Mouse (Mus musculus): ENCODE data around the gene Kcnj12. TPM values are rescaled to one million over a fixed set of nuclear protein-coding genes. Genes with fewer than 3 reads are reported as not detected.

The Kcnj12 gene
- polyA plus RNA-seq, 1 experiment from 2014 or later, result 0.28 TPM

DNA sequence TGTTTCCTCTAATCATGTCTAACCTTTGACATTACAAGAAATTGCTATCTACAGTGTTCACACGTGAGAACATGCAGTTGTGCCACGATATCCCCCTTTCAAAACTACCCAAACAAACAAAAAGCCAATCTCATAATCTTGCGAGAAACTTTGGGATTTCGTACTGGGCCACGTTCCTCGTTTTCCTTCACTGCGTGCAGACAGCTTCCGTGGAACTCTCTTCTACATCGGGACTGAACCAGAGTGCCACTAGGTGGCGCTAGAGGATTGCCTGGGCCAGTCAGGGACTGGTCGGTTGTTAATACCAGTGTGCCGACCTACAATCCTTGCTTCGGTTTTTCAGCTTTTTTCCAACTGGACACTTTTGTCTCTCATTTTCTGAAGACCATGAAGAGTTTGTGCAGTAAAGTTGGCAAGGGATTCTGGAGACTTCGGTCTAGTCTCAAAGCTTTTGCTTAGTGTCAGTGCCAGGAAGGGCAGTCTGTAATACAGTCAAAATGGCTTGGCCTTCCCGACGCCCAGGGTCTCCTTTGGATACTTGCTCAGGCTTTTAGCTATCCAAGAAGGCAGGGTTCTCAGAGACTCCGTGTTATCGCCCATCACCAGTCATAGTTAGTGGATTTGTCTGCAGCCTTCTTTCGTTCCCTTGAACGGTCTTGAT, 82.0 kb downstream of the Kcnj12 start:
- H3K4me2 ChIP-seq, result peak overlapping the region; percentile 1; the same call in 1 of the 2 replicates
- no peak overlapping the region for H3K4me3 ChIP-seq
- WGBS, result 17% methylated on average over 20 of the region's 20 CpGs
- peaks cover 7% of the 10 kb centered on the region; the same call in 1 of the 2 replicates for H3K4me1 ChIP-seq
- no peak overlapping the region for H3K27ac ChIP-seq
- H3K27me3 ChIP-seq, result peaks cover 5% of the 10 kb centered on the region; the same call in 1 of the 2 replicates
- ATAC-seq, result peak; percentile 92
- no peaks in the 10 kb centered on the region for H3K9me3 ChIP-seq (replicated peaks)
- no peaks in the 10 kb centered on the region for H3K36me3 ChIP-seq (ENCODE audit: poor library complexity, severe bottlenecking)
- H3K9ac ChIP-seq, result no peak overlapping the region

DNA sequence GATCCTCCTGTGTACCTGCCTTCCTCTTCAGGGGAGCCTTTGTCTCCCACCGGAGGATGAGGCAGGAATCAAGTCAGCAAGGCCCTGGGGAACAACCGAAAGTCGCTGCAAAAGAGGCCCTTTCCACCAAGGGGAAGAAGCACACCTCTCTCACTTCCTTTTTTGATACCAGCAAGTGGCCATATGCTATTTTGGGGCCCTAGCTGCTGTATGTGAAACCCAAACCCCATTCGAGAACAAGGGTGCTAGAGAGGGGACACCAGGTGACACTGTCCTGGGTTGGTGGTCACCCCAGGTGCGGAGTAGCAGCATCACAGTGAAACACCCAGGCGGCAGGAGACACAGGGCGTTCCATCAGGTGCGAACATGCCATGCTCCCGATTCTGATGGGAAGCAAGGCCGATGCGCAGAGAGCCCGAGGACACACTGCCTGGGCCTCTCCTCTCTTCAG, 86.6 kb downstream of the Kcnj12 start:
- ATAC-seq, result no peak
- H3K4me3 ChIP-seq, result no peak overlapping the region
- 92% methylated on average over 12 of the region's 12 CpGs for WGBS
- no peaks in the 10 kb centered on the region for H3K9me3 ChIP-seq (replicated peaks)
- no peak overlapping the region for H3K9ac ChIP-seq
- no peak overlapping the region for H3K27ac ChIP-seq
- H3K4me1 ChIP-seq, result 0 out of 2 replicates have a peak, but pooled peaks cover 3% of the 10 kb centered on the region
- H3K27me3 ChIP-seq, result peaks cover under 1% of the 10 kb centered on the region; the same call in 1 of the 2 replicates
- H3K4me2 ChIP-seq, result no peak overlapping the region
- H3K36me3 ChIP-seq (ENCODE audit: poor library complexity, severe bottlenecking), result no peaks in the 10 kb centered on the region

DNA sequence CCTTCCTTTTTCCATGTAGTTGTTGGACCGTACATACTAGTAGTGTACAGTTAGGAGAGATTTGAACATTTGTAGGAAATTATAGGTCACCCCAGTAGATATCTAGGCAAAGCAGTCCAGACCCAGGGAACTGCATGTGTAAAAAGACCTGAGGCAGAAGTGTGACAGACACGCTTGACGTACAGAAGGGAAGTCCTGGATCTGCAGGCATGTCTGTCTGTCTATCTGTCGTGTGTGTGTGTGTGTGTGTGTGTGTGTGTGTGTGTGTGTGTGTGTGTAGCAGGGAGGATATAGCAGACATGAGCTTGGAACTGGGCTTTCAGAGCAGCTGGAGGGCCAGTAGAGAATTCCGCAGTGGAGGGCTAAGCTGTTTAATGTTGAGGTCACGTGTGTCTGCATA, 87.3 kb downstream of the Kcnj12 start:
- Histone ChIP-seq H3K4me3 (no peak overlapping the region), H3K27ac (no peak overlapping the region), H3K9me3 (replicated peaks) (no peaks in the 10 kb centered on the region), H3K36me3 (ENCODE audit: poor library complexity, severe bottlenecking) (no peaks in the 10 kb centered on the region), H3K27me3 (no peaks in the 10 kb centered on the region), H3K4me1 (no peaks in the 10 kb centered on the region), H3K4me2 (no peak overlapping the region), H3K9ac (no peak overlapping the region)
- no peak for ATAC-seq
- 86% methylated on average over 6 of the region's 6 CpGs for WGBS

DNA sequence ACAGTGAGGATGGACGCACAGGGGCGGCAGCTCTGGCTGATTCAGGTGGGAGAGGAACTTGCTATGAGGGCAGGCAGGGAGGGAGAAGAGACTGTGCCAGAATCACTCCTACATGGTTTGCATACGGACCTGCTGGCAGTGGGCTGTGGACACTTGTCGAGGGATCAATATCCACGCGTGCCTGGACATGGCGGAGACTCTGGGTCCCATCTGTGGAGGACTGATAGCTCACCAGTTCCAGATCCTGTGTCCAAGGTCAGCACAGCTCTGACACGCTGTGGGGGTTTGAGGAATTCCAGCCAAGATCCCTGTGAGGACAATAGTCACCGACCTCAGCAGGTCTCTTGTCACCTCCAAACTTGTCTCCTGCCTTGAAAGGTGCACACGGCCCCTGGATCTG, 87.7 kb downstream of the Kcnj12 start:
- no peak overlapping the region for H3K27ac ChIP-seq
- no peaks in the 10 kb centered on the region for H3K9me3 ChIP-seq (replicated peaks)
- no peak overlapping the region for H3K4me3 ChIP-seq
- ATAC-seq, result no peak
- H3K9ac ChIP-seq, result no peak overlapping the region
- H3K4me1 ChIP-seq, result no peaks in the 10 kb centered on the region
- no peaks in the 10 kb centered on the region for H3K27me3 ChIP-seq
- no peaks in the 10 kb centered on the region for H3K36me3 ChIP-seq (ENCODE audit: poor library complexity, severe bottlenecking)
- no peak overlapping the region for H3K4me2 ChIP-seq
- 87% methylated on average over 10 of the region's 10 CpGs for WGBS

DNA sequence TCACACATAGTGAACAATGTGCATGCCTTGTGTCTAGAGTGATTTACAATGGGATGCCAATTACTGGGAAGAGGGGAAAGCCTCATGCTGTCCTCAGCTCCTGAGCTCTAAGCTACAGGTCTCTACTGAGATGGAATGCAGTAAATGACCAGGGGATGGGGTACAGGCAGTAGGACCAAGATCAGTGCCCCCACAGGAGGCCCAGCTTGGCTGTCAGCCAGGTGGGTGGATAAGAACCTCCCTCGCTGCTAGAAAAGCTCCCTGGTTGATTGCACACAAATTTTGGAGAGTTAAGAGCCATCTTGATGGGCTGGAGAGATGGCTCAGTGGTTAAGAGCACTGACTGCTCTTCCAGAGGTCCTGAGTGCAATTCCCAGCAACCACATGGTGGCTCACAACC, 88.6 kb downstream of the Kcnj12 start:
- no peaks in the 10 kb centered on the region for H3K36me3 ChIP-seq (ENCODE audit: poor library complexity, severe bottlenecking)
- 56% methylated on average over 1 of the region's 1 CpGs for WGBS
- H3K4me1 ChIP-seq, result no peaks in the 10 kb centered on the region
- no peak overlapping the region for H3K4me3 ChIP-seq
- no peak for ATAC-seq
- H3K9ac ChIP-seq, result no peak overlapping the region
- H3K9me3 ChIP-seq (replicated peaks), result no peaks in the 10 kb centered on the region
- no peaks in the 10 kb centered on the region for H3K27me3 ChIP-seq
- no peak overlapping the region for H3K27ac ChIP-seq
- H3K4me2 ChIP-seq, result no peak overlapping the region

DNA sequence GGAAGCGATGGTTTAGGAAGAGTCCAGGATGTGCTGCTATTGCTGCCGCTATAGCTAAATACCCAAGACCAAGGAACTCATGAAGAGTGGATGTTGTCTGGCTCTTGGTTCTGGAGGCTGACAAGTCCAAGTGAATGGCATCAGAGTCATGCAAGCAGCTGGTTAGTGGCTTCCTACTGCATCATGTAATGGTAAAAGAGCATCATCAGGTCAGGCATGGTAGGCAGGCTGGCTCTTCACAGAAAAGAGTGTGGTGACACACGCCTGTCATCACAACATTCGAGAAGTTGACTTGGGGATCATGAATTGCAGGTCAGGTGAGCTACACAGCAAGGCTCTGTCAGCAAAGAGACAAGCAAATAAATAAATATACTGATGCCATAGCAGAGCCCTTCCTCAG, 89.1 kb downstream of the Kcnj12 start:
- Histone ChIP-seq H3K9me3 (replicated peaks) (no peaks in the 10 kb centered on the region), H3K4me3 (no peak overlapping the region), H3K27ac (no peak overlapping the region), H3K4me2 (no peak overlapping the region), H3K36me3 (ENCODE audit: poor library complexity, severe bottlenecking) (no peaks in the 10 kb centered on the region), H3K9ac (no peak overlapping the region), H3K27me3 (no peaks in the 10 kb centered on the region), H3K4me1 (no peaks in the 10 kb centered on the region)
- ATAC-seq, result no peak
- 89% methylated on average over 4 of the region's 4 CpGs for WGBS

DNA sequence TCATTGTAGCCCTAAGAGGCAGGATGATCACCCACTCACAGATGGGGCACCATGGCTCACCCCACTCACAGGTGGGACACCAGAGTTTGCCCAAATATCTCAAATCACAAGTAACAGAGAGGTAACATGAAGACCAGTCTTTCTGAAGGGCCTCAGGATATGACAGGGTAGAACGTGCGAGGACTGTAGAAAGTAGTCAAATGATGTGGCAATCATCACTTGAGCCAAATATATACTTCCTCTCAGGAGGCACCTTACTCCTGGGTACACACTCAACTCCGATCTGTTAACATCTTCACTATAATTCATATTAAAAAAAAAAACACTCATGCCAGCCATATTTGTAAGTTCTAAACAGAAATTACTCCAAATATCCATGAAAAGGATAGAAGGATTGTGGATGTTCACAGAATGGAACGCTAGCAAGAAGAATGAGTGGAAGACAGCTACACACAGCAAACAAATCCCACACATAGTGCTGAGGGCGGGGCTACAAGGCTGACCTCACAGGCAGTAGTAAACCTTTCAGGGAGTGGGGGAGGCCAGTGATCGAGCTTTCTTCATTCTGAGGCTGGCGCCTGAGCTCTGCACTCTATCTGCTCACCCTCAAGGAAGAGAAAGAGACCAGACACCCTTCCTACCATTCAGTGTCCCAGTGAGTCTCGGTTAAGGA, 90.1 kb downstream of the Kcnj12 start:
- Histone ChIP-seq H3K36me3 (ENCODE audit: poor library complexity, severe bottlenecking) (no peaks in the 10 kb centered on the region), H3K9me3 (replicated peaks) (no peaks in the 10 kb centered on the region), H3K4me3 (no peak overlapping the region), H3K27me3 (no peaks in the 10 kb centered on the region), H3K4me2 (no peak overlapping the region), H3K9ac (no peak overlapping the region), H3K27ac (no peak overlapping the region), H3K4me1 (no peaks in the 10 kb centered on the region)
- 87% methylated on average over 8 of the region's 8 CpGs for WGBS
- ATAC-seq, result no peak

DNA sequence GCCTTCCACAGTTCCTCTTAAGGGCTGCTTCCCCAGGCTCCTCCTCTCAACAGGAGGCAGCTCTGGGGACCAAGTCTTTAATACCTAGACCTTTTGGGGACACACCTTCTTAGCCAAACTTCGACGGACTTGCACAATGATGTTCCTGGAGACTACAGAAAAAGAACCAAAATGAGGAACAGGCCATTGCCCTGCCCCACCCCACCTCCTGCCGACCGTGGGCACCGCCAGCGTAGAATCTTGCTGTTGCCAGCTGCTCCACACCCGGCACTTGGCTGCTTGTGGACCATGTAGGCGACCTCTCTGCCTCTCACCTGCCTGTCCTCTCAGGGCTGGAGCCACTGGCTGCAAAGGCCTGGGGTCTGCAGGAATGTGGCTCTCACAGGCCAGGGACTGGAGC, 93.9 kb downstream of the Kcnj12 start:
- Histone ChIP-seq H3K36me3 (ENCODE audit: poor library complexity, severe bottlenecking) (no peaks in the 10 kb centered on the region), H3K4me1 (no peaks in the 10 kb centered on the region), H3K4me3 (no peak overlapping the region), H3K27ac (no peak overlapping the region), H3K9ac (no peak overlapping the region), H3K27me3 (no peaks in the 10 kb centered on the region), H3K9me3 (replicated peaks) (peaks cover 7% of the 10 kb centered on the region; the same call in 1 of the 2 replicates), H3K4me2 (no peak overlapping the region)
- 71% methylated on average over 8 of the region's 8 CpGs for whole genome bisulfite sequencing
- no peak for ATAC-seq

DNA sequence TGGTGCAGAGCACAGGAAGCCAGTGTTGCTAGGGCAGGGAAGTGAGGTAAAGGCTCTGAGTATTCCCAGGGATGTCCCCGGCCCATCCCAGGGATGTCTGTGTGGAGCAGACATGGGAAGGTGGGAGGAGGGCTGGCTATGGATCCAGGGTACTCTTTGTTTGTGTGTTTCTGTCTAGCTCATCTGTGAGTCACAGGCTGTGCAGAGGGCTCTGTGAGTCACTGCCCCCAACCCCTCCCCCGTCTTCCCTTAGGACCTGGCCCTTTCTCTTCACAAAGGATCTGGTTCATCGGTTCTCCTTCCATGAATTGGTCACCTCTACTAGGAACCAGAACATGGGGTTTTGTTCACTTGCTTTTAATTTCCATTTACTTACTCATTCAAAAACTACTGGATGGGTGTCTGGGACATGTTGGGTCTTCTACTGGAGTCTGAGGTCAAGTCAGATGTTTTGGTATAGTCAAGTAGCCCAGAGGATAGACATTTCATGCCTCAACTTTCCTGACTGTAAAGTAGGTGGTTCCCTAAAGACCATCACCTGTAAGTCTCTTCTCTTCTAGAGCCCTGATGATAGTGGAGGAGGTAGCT, 97.7 kb downstream of the Kcnj12 start:
- Histone ChIP-seq H3K9me3 (replicated peaks) (peaks cover 7% of the 10 kb centered on the region; the same call in 1 of the 2 replicates), H3K4me3 (no peak overlapping the region), H3K4me2 (no peak overlapping the region), H3K27me3 (no peaks in the 10 kb centered on the region), H3K4me1 (no peaks in the 10 kb centered on the region), H3K36me3 (ENCODE audit: poor library complexity, severe bottlenecking) (no peaks in the 10 kb centered on the region), H3K27ac (no peak overlapping the region), H3K9ac (no peak overlapping the region)
- no peak for ATAC-seq
- 97% methylated on average over 3 of the region's 3 CpGs for WGBS

Other genes with a start within 250 kb of the Kcnj12 start
- 14.2 and 15.7 TPM in 2 replicates for gene Top3a, start 245.2 kb upstream of the Kcnj12 start, polyA plus RNA-seq (2015; fragmentation: Nextera tagmentation; extraction: Ambion mirVana)
- 5.6 and 6.5 TPM in 2 replicates for gene Smcr8, start 245.0 kb upstream of the Kcnj12 start, polyA plus RNA-seq (2015; fragmentation: Nextera tagmentation; extraction: Ambion mirVana)
- gene Shmt1, start 210.8 kb upstream of the Kcnj12 start, polyA plus RNA-seq (2015; fragmentation: Nextera tagmentation; extraction: Ambion mirVana), result 36.9 and 44.6 TPM in 2 replicates
- gene Dhrs7b, start 191.9 kb upstream of the Kcnj12 start, polyA plus RNA-seq (2015; fragmentation: Nextera tagmentation; extraction: Ambion mirVana), result 28.6 and 29.0 TPM in 2 replicates
- 58.7 and 65.7 TPM in 2 replicates for gene Tmem11, start 143.3 kb upstream of the Kcnj12 start, polyA plus RNA-seq (2015; fragmentation: Nextera tagmentation; extraction: Ambion mirVana)
- 27.3 and 33.7 TPM in 2 replicates for gene Natd1, start 107.8 kb upstream of the Kcnj12 start, polyA plus RNA-seq (2015; fragmentation: Nextera tagmentation; extraction: Ambion mirVana)
- gene Map2k3, start 90.5 kb upstream of the Kcnj12 start, polyA plus RNA-seq (2015; fragmentation: Nextera tagmentation; extraction: Ambion mirVana), result 33.9 and 36.1 TPM in 2 replicates
- gene Tnfrsf13b, start 104.2 kb downstream of the Kcnj12 start, polyA plus RNA-seq (2015; fragmentation: Nextera tagmentation; extraction: Ambion mirVana), result 0.48 and 0.63 TPM in 2 replicates
- gene Usp22, start 152.5 kb downstream of the Kcnj12 start, polyA plus RNA-seq (2015; fragmentation: Nextera tagmentation; extraction: Ambion mirVana), result 272 and 304 TPM in 2 replicates
- not detected in 2 replicates for gene Aldh3a1, start 185.0 kb downstream of the Kcnj12 start, polyA plus RNA-seq (2015; fragmentation: Nextera tagmentation; extraction: Ambion mirVana)
- gene Aldh3a2, start 244.9 kb downstream of the Kcnj12 start, polyA plus RNA-seq (2015; fragmentation: Nextera tagmentation; extraction: Ambion mirVana), result 20.4 and 21.0 TPM in 2 replicates

Measured in forebrain, embryonic 13.5 days (tissue).